Mouse (Mus musculus): ENCODE data around the gene Eml2. TPM values are rescaled to one million over a fixed set of nuclear protein-coding genes. Genes with fewer than 3 reads are reported as not detected.
"Not testable (repeated sequence)": the region's sequence is repeated elsewhere in the genome, so short reads cannot be mapped to it uniquely, and the experiment has no call there.

The Eml2 gene
- 5.2 and 9.1 TPM in 2 replicates for total RNA-seq (2015)
- 8.7 and 13.4 TPM in 2 replicates for total RNA-seq (2017)

- ATAC-seq (ENCODE audit: poor library complexity, severe bottlenecking), result peak; percentile 14; the same call in 1 of the 2 replicates
Measured at GRCm38 (mm10) chr7:19175708-19176515, at the start of gene Eml2. TSS of gene Eml2 (plus strand) at chr7:19176421.

- no peak for ATAC-seq (ENCODE audit: poor library complexity, severe bottlenecking)
Measured at GRCm38 (mm10) chr7:19127744-19128143, 48.5 kb upstream of the Eml2 start.

- no peak for ATAC-seq (ENCODE audit: poor library complexity, severe bottlenecking)
Measured at GRCm38 (mm10) chr7:19129396-19129795, 46.8 kb upstream of the Eml2 start.

- ATAC-seq (ENCODE audit: poor library complexity, severe bottlenecking), result no peak
Measured at GRCm38 (mm10) chr7:19130657-19131056, 45.6 kb upstream of the Eml2 start.

- peak; percentile 100 for ATAC-seq (ENCODE audit: poor library complexity, severe bottlenecking)
Measured at GRCm38 (mm10) chr7:19131324-19131848, 44.8 kb upstream of the Eml2 start.

- ATAC-seq (ENCODE audit: poor library complexity, severe bottlenecking), result no peak
Measured at GRCm38 (mm10) chr7:19136168-19136567, 40.1 kb upstream of the Eml2 start.

DNA sequence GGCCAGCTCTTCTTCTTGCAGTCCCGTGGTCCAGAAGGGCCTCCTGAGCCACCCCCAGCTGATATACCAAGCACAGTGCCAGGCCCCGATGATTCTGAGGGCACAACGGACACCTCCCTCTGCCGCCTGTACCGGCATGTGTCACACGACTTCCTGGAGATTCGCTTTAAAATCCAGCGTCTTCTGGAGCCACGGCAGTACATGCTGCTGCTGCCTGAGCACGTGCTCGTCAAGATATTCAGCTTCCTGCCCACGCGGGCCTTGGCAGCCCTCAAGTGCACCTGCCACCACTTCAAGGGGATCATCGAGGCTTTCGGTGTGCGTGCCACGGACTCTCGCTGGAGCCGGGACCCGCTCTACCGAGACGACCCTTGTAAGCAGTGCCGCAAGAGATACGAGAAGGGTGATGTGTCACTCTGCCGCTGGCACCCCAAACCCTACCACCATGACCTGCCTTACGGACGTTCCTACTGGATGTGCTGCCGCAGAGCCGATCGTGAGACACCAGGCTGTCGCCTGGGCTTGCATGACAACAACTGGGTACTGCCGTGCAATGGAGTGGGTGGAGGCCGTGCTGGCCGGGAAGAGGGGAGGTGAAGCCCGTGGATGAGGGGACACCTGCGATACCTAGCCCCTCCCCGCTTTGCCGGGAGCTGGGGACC lies 39.4 kb upstream of the Eml2 start:
- no peak for ATAC-seq (ENCODE audit: poor library complexity, severe bottlenecking)

DNA sequence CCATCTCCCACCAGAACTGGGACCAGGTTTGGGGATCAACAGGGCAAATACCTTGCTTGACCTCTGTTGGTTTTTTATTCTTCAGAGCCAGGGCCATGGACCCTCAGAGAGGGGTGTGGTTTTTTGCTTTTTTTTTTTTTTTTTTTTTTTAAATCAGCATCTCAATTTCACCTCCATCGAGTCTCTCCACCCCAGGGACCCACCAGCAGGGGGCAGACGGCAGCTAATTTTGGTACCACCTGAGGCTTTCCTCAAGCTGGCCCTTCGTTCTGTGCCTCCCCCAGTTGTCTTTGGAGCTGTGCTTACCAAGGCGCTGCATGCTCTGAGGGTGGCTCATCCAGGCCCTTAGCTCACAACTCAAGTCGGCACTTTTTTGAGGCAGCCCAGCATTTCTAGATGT lies 38.8 kb upstream of the Eml2 start:
- no peak for ATAC-seq (ENCODE audit: poor library complexity, severe bottlenecking)

DNA sequence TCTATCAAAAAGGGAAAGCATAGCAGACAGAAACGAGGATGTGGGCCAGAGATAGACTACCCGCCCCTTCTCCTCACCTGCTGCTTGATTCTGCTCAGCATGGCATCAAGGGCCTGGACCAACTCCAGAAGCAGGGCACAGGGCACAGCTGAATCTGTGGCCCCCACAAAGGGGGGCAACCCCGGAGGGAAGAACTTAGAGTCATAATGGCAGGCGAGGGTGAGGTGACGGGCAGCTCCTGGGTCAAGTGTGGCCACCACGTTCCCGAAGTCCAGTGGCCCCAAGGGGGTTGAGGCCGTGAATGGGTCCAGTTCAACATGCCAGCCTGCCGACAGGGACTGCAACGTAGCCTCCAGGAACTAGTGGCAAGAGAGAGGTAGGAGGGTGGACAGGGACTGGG lies 29.4 kb upstream of the Eml2 start:
- no peak for ATAC-seq (ENCODE audit: poor library complexity, severe bottlenecking)

DNA sequence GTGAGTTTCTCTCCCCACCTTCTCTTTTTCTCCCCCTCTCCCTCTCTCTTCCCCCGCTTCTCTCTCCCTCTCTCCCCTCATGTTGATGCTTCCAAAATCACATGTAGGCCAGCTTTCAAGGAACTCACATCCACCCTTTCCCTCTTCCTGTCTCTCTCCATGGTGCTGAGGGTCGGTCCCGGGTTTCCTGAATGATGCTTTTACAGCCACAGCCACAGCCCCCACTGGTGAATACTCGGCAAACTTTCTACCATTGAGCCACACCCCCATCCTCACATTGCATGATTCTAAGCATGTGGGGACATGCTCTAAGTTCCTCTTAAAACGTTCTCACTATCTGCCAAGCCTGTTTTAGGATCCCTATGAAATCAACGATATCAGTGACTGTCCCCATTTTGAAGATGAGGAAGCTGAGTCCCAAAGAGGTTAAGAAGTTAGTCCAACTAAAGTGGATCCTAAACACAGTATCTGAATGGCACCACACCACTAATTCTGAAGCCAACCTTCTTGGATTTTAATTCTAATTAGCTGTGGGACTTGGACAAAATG lies 28.6 kb upstream of the Eml2 start:
- no peak for ATAC-seq (ENCODE audit: poor library complexity, severe bottlenecking)

DNA sequence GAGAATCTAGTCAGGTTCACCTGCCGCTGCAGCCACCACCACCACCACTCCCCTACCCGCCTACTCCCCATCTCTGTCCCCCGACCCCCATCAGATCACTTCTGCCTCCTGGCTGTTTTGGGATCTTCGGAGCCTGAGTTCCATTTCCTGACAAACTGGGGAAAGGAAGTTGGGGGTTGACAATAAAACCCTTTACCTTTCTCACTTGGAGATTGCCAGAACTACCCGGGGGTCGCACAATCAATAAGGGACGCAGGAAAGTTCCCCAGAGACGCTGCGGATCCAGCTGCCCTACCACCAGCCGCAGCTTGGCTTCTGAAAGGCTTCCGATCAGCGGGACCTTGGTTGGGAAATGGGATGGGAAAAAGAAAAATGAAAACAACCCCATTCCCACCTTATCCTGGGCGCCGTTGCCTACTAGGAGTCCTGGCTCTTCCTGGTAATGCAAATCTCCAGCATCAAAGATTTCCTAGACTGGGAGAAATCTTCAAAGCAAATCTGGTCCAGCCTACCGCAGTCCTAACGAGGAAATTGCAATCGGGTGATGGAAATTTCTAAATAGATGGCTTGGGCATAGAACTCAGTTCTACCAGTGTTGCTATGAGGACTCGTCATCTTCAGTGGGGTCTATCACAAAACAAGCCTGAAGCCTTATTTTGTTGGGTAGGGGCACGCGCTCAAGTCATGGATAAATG lies 27.9 kb upstream of the Eml2 start:
- ATAC-seq (ENCODE audit: poor library complexity, severe bottlenecking), result no peak

- peak; percentile 91 for ATAC-seq (ENCODE audit: poor library complexity, severe bottlenecking)
Measured at GRCm38 (mm10) chr7:19148875-19149541, 27.2 kb upstream of the Eml2 start, which contains the start of gene Qpctl. TSS of gene Qpctl (minus strand) at chr7:19149291.

DNA sequence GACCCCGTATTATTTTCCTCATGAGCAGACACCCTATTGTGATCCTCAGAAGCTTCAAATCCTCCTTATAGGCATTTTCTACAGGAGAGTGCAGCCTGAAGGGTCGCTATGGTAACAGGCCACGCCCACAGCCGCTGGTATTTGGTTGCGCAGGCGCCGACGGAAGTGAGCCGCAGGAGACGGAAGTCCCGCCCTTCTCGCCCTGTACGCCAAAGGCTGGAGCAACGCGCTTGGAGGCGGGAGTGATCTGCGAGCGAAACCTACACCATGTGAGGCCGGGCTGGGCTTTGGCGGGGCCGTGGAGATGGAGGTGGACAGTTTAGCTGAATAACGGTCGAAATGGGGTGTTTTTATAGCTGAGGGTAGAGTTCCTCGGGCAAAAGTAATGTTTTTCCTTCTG lies 26.6 kb upstream of the Eml2 start, which contains the start of gene Snrpd2:
TSS of gene Snrpd2 (plus strand) at position 97 of the 400 bp plus-strand sequence.
- ATAC-seq (ENCODE audit: poor library complexity, severe bottlenecking), result peak; percentile 86

DNA sequence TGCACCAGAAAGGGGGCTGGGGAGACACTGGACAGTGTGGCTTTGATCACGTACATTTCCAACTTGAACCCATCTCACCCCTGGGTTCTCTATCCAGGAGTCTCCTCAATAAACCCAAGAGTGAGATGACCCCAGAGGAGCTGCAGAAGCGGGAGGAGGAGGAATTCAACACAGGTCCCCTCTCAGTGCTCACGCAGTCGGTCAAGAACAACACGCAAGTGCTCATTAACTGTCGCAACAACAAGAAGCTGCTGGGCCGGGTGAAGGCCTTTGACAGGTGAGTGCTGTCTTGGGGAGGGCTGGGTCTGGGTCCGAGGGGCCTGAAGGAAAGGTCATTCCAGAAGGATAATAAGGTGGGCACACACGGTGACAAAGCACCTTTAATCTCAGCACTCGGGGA lies 25.1 kb upstream of the Eml2 start:
- not testable (repeated sequence) for ATAC-seq (ENCODE audit: poor library complexity, severe bottlenecking)

GRCm38 (mm10) chr7:19154796-19155195 lies 21.4 kb upstream of the Eml2 start:
- no peak for ATAC-seq (ENCODE audit: poor library complexity, severe bottlenecking)

GRCm38 (mm10) chr7:19155825-19156475 lies 20.3 kb upstream of the Eml2 start:
- no peak for ATAC-seq (ENCODE audit: poor library complexity, severe bottlenecking)

DNA sequence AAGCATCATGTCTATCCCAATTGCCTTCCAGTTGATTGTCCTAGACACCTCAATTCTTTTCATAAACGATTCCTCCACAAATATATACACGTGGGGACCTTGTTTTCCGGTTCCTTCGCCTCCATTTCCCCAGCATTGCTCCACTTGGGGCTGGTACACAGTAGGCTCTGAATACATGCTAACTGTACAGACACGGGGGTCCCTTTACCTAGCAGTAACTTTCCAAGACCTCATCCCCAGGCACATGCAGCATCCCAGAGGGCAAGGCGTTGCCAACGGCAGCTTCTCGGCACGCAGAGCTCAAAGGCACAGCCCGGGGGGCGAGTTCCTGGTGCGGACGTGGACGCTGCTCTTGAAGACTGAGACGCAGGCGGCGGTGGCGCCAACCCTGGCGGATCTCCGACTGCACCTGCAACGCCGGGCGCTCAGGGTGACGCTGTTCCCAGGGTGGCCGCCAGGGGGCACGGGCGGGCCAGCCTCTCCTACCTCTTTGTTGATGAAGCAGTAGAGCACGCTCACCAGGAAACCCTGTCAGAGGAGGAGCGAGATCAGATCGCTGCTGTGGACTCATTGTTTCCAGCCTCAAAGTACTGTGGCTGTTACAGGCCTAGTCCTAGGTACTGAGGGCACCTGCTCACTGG lies 18.9 kb upstream of the Eml2 start:
- ATAC-seq (ENCODE audit: poor library complexity, severe bottlenecking), result peak; percentile 99

DNA sequence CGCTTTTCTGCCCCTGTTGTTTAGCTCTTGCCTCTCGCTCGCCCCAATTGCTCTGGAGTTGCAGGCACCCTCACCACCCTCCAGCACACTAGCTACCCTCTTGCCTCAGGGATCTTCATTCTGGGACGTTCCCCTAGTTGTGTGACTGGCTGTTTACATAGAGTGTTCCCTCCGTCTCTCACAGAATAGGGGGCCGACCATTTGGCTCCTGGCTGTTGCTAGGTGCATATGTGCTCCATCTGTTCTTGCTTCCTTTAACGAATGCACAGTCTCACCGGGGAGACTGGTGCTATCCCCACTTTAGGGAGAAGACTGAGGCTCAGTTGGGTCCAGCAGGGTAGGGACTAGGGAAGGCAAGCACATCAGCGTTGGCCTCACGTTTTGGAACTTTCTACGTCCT lies 17.6 kb upstream of the Eml2 start:
- ATAC-seq (ENCODE audit: poor library complexity, severe bottlenecking), result no peak

GRCm38 (mm10) chr7:19159411-19159810 lies 16.8 kb upstream of the Eml2 start:
- ATAC-seq (ENCODE audit: poor library complexity, severe bottlenecking), result no peak
